Mouse (Mus musculus) heart, embryonic 11.5 days (tissue): ENCODE data around the gene Tmem178. TPM values are rescaled to one million over a fixed set of nuclear protein-coding genes. Genes with fewer than 3 reads are reported as not detected.

Experiments used
- ATAC-seq: fragments of 200-750 bp; cut with Nextera tagmentation; replicated peaks from 2 replicates; pipeline ENCODE4 v1.8.0; 2017; ENCODE audit warnings: moderate library complexity; ENCODE audit not compliant: insufficient number of reproducible peaks, low FRiP score, low TSS enrichment
- H3K27ac ChIP-seq: fragments of 300-500 bp; sonication (generic); 2 replicates; pipeline ENCODE4 v1.5.1; 2014; ENCODE audit warnings: mild to moderate bottlenecking, low read depth, low read length
- H3K27me3 ChIP-seq: fragments of 300-500 bp; sonication (generic); 2 replicates; pipeline ENCODE4 v1.6.1; 2014; ENCODE audit warnings: mild to moderate bottlenecking, low read length, mixed read lengths; ENCODE audit not compliant: control insufficient read depth, insufficient read depth
- H3K36me3 ChIP-seq: fragments of 300-500 bp; sonication (generic); 2 replicates; pipeline ENCODE4 v1.6.1; 2014; ENCODE audit warnings: mild to moderate bottlenecking, low read length, moderate library complexity, mixed read lengths; ENCODE audit not compliant: control insufficient read depth, insufficient read depth
- H3K4me1 ChIP-seq: fragments of 300-500 bp; sonication (generic); 2 replicates; pipeline ENCODE4 v1.6.1; 2014; ENCODE audit warnings: low read length; ENCODE audit not compliant: control insufficient read depth, insufficient read depth
- H3K4me2 ChIP-seq: fragments of 300-500 bp; sonication (generic); 2 replicates; pipeline ENCODE4 v1.6.1; 2014; ENCODE audit warnings: mild to moderate bottlenecking, moderate library complexity
- H3K4me3 ChIP-seq: fragments of 300-500 bp; sonication (generic); 2 replicates; pipeline ENCODE4 v1.5.1; 2014; ENCODE audit warnings: low read depth, low read length
- H3K9ac ChIP-seq: fragments of 300-500 bp; sonication (generic); 2 replicates; pipeline ENCODE4 v1.6.1; 2014; ENCODE audit warnings: mild to moderate bottlenecking, low read depth, low read length, moderate library complexity
- H3K9me3 ChIP-seq: fragments of 300-500 bp; sonication (generic); replicated peaks from 2 replicates; pipeline ENCODE4 v1.6.1; 2016; ENCODE audit warnings: low read length; ENCODE audit not compliant: control insufficient read depth
- WGBS: fragments of 180-500 bp; shearing (Covaris S2); extraction: QIAGEN DNeasy Blood & Tissue Kit; methylation state at CpG from one replicate; pipeline ENCODE4 v1.1.7; 2014; ENCODE audit not compliant: insufficient replicate concordance; 5-methylcytosine and 5-hydroxymethylcytosine counted together
- polyA plus RNA-seq: library from polyadenylated mRNA; unstranded; fragments of >200 nt; fragmentation: Nextera tagmentation; extraction: Ambion mirVana; gene quantifications from 2 replicates; pipeline ENCODE4 v1.2.1, GENCODE M21; 2014

Gene Tmem178
- polyA plus RNA-seq, 1 experiment from 2014 or later: 6.0 TPM

- Histone ChIP-seq H3K9ac (no peak overlapping the region), H3K9me3 (no peaks in the 10 kb centered on the region), H3K27ac (no peak overlapping the region), H3K27me3 (no peaks in the 10 kb centered on the region), H3K36me3 (no peaks in the 10 kb centered on the region), H3K4me3 (no peak overlapping the region), H3K4me2 (no peak overlapping the region), H3K4me1 (no peaks in the 10 kb centered on the region)
- ATAC-seq: no peak
- 55% methylated on average over 2 of the region's 2 CpGs for WGBS
Observed at GRCm38 (mm10) chr17:80997226-80997625, 52.8 kb downstream of the Tmem178 start.

DNA sequence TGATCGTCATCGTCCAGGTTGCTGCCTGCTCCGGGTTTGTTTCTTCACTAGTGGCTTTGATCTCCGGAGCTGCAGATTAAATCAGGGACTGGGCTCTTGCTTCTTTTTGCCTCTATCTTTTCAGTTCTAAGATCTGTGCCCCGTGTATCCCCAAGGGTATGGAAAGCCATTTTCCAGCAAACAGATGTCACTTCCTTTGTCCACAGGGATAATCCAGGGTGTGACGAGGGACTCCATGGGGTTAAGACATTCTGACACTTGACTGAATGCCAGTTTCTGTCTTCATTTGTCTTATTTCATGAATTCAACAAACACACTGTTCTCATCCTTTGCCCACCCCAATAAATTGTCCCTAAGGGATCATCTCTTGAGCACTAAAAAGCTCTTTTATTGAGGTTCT is 54.5 kb downstream of the Tmem178 start:
- no peak overlapping the region for H3K4me3 ChIP-seq
- H3K4me2 ChIP-seq: no peak overlapping the region
- H3K27ac ChIP-seq: no peak overlapping the region
- 60% methylated on average over 6 of the region's 6 CpGs for WGBS
- no peaks in the 10 kb centered on the region for H3K9me3 ChIP-seq
- no peaks in the 10 kb centered on the region for H3K27me3 ChIP-seq
- H3K4me1 ChIP-seq: no peaks in the 10 kb centered on the region
- H3K36me3 ChIP-seq: no peaks in the 10 kb centered on the region
- no peak overlapping the region for H3K9ac ChIP-seq
- ATAC-seq: no peak

GRCm38 (mm10) chr17:81001010-81001409 is 56.6 kb downstream of the Tmem178 start:
- H3K9me3 ChIP-seq: no peaks in the 10 kb centered on the region
- H3K36me3 ChIP-seq: no peaks in the 10 kb centered on the region
- no peaks in the 10 kb centered on the region for H3K27me3 ChIP-seq
- ATAC-seq: no peak
- H3K27ac ChIP-seq: no peak overlapping the region
- H3K4me2 ChIP-seq: no peak overlapping the region
- H3K9ac ChIP-seq: no peak overlapping the region
- peaks cover 9% of the 10 kb centered on the region for H3K4me1 ChIP-seq
- H3K4me3 ChIP-seq: no peak overlapping the region
- WGBS: 77% methylated on average over 12 of the region's 12 CpGs

DNA sequence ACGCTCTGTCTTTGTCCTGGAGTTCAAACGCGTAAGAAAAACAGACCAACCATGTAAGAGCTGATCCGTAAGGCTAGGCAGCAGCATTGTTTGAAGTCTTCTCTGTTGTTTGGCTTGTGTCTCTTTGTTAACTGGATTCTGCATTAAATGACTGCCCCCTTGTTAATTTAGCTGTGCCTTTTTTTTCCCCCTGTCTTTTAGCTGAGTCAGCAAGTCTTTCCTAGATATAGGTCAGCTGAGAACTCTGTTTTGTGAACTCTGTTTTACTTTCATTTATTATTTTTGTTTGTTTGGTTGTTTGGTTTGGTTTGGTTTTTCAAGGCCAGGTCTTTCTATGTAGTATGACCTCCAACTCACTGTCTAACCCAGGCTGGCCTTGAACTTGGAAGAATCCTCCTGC is 57.2 kb downstream of the Tmem178 start:
- no peak for ATAC-seq
- Histone ChIP-seq H3K4me1 (peaks cover 9% of the 10 kb centered on the region), H3K4me3 (no peak overlapping the region), H3K36me3 (no peaks in the 10 kb centered on the region), H3K9me3 (no peaks in the 10 kb centered on the region), H3K27ac (no peak overlapping the region), H3K9ac (no peak overlapping the region), H3K4me2 (no peak overlapping the region), H3K27me3 (no peaks in the 10 kb centered on the region)
- 87% methylated on average over 4 of the region's 4 CpGs for WGBS

DNA sequence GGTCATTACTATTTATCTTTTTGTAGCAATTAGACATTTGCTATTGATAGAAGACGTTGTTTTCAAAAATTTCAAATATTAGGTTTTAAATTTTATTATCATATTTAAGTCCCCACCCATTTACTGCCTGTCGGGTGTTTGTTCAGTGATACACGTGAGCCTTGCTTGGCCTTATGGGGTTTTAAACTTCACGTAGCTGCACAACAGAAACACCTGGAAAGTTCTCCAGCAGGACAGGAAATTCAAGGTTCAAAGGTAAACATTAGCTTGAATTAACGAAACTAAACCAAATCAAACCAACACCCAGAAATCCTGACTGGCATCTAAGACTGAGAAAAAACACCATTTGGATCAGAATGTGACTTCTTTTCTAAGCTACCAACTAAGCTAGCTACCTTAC is 57.7 kb downstream of the Tmem178 start:
- Histone ChIP-seq H3K4me1 (peaks cover 9% of the 10 kb centered on the region), H3K27ac (no peak overlapping the region), H3K9ac (no peak overlapping the region), H3K4me3 (no peak overlapping the region), H3K4me2 (no peak overlapping the region), H3K27me3 (no peaks in the 10 kb centered on the region), H3K36me3 (no peaks in the 10 kb centered on the region), H3K9me3 (no peaks in the 10 kb centered on the region)
- ATAC-seq: no peak
- 74% methylated on average over 5 of the region's 5 CpGs for WGBS

DNA sequence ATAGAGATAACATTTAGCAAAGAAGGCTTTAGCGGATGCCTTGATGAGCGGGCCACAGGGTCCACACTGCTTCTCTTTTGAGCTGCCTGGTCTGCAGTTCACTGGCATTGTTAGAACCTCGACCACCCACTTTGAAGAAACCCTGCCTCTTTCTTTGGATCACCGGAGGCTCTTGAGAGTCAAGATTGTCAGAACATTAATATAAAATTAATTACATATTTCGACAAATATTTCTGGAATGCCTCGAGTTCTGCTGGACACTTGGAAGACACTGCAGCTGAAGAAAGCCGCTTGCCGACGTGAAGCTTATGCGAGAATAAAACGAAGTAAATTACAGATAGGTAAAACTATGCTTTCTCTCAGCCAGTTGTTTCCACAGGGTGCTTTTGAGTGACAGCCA is 60.0 kb downstream of the Tmem178 start:
- no peak for ATAC-seq
- no peak overlapping the region for H3K4me2 ChIP-seq
- no peaks in the 10 kb centered on the region for H3K9me3 ChIP-seq
- H3K4me3 ChIP-seq: no peak overlapping the region
- no peak overlapping the region for H3K27ac ChIP-seq
- no peaks in the 10 kb centered on the region for H3K36me3 ChIP-seq
- no peak overlapping the region for H3K9ac ChIP-seq
- WGBS: 67% methylated on average over 11 of the region's 11 CpGs
- no peaks in the 10 kb centered on the region for H3K27me3 ChIP-seq
- H3K4me1 ChIP-seq: peaks cover 12% of the 10 kb centered on the region

- H3K36me3 ChIP-seq: no peaks in the 10 kb centered on the region
- WGBS: 59% methylated on average over 8 of the region's 8 CpGs
Observed at GRCm38 (mm10) chr17:81005292-81005691, 60.9 kb downstream of the Tmem178 start.

GRCm38 (mm10) chr17:81009112-81009511 is 64.7 kb downstream of the Tmem178 start:
- no peaks in the 10 kb centered on the region for H3K36me3 ChIP-seq
- H3K4me3 ChIP-seq: no peak overlapping the region
- H3K9me3 ChIP-seq: no peaks in the 10 kb centered on the region
- H3K27ac ChIP-seq: no peak overlapping the region
- ATAC-seq: no peak
- no peaks in the 10 kb centered on the region for H3K27me3 ChIP-seq
- H3K9ac ChIP-seq: no peak overlapping the region
- 79% methylated on average over 10 of the region's 10 CpGs for WGBS
- peaks cover 16% of the 10 kb centered on the region for H3K4me1 ChIP-seq
- H3K4me2 ChIP-seq: no peak overlapping the region

More at GRCm38 (mm10) chr17:81005292-81005691, 60.9 kb downstream of the Tmem178 start:
- Histone ChIP-seq H3K4me3 (no peak overlapping the region), H3K9me3 (no peaks in the 10 kb centered on the region), H3K9ac (no peak overlapping the region), H3K4me1 (peaks cover 13% of the 10 kb centered on the region), H3K4me2 (no peak overlapping the region), H3K27me3 (no peaks in the 10 kb centered on the region), H3K27ac (no peak overlapping the region)
- no peak for ATAC-seq

DNA sequence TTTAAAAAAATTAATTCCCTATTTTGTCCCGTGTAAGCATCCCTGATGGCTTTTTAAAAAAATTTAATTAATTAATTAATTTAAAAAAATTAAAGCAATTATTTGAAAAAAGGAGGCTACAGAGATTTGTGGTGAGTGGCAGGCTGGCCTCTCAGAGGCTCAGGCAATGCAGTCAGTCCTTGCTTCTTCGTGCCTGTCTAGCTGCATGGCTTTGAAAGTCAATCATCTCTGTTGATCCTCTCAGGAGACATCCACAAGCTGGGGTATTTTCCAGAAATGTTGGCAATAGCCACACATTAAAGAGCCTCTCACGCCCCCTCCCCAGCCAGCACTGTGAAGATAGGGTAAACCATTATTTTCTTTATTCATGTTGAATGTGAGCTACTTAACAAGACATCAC is 65.8 kb downstream of the Tmem178 start:
- Histone ChIP-seq H3K4me3 (no peak overlapping the region), H3K4me2 (no peak overlapping the region), H3K27me3 (no peaks in the 10 kb centered on the region), H3K27ac (peak overlapping the region; percentile 41; the same call in 1 of the 2 replicates), H3K36me3 (no peaks in the 10 kb centered on the region), H3K9ac (no peak overlapping the region), H3K4me1 (peaks cover 9% of the 10 kb centered on the region), H3K9me3 (no peaks in the 10 kb centered on the region)
- no peak for ATAC-seq
- WGBS: 64% methylated on average over 3 of the region's 3 CpGs
